Mouse (Mus musculus): ENCODE measurements around the gene Gabbr1. TPM values are rescaled to one million over a fixed set of nuclear protein-coding genes. Genes with fewer than 3 reads are reported as not detected.

Gabbr1 gene
- polyA plus RNA-seq, 1 experiment from 2014 or later = 103 TPM

- H3K36me3 ChIP-seq (ENCODE audit: control insufficient read depth, insufficient read depth, low read length) = peaks cover 80% of the 10 kb centered on the region
- H3K9ac ChIP-seq (replicated peaks; ENCODE audit: low read depth, low read length) = no peak overlapping the region
- H3K4me3 ChIP-seq (ENCODE audit: low read depth, low read length) = no peak overlapping the region
- no peak for ATAC-seq (ENCODE audit: low read depth)
- no peaks in the 10 kb centered on the region for H3K9me3 ChIP-seq (ENCODE audit: control insufficient read depth, low read length)
- H3K4me1 ChIP-seq (ENCODE audit: control insufficient read depth, insufficient read depth, low read length) = no peaks in the 10 kb centered on the region
- H3K4me2 ChIP-seq (ENCODE audit: low read depth, low read length) = no peak overlapping the region
- H3K27ac ChIP-seq (ENCODE audit: low read depth, low read length) = no peak overlapping the region
- WGBS = 87% methylated on average over 11 of the region's 11 CpGs
- H3K27me3 ChIP-seq (ENCODE audit: control insufficient read depth, insufficient read depth, low read length) = no peaks in the 10 kb centered on the region
Measured at GRCm38 (mm10) chr17:37063686-37064495, 18.1 kb downstream of the Gabbr1 start.

GRCm38 (mm10) chr17:37065993-37066392 lies 20.2 kb downstream of the Gabbr1 start:
- Histone ChIP-seq H3K9ac (replicated peaks; ENCODE audit: low read depth, low read length) (no peak overlapping the region), H3K9me3 (ENCODE audit: control insufficient read depth, low read length) (no peaks in the 10 kb centered on the region), H3K27ac (ENCODE audit: low read depth, low read length) (no peak overlapping the region), H3K4me3 (ENCODE audit: low read depth, low read length) (no peak overlapping the region), H3K4me1 (ENCODE audit: control insufficient read depth, insufficient read depth, low read length) (no peaks in the 10 kb centered on the region), H3K27me3 (ENCODE audit: control insufficient read depth, insufficient read depth, low read length) (no peaks in the 10 kb centered on the region), H3K36me3 (ENCODE audit: control insufficient read depth, insufficient read depth, low read length) (peaks cover 84% of the 10 kb centered on the region), H3K4me2 (ENCODE audit: low read depth, low read length) (no peak overlapping the region)
- 93% methylated on average over 2 of the region's 2 CpGs for WGBS
- no peak for ATAC-seq (ENCODE audit: low read depth)

GRCm38 (mm10) chr17:37067861-37068260 lies 22.1 kb downstream of the Gabbr1 start:
- ATAC-seq (ENCODE audit: low read depth) = no peak
- H3K4me1 ChIP-seq (ENCODE audit: control insufficient read depth, insufficient read depth, low read length) = no peaks in the 10 kb centered on the region
- peaks cover 84% of the 10 kb centered on the region for H3K36me3 ChIP-seq (ENCODE audit: control insufficient read depth, insufficient read depth, low read length)
- no peak overlapping the region for H3K4me3 ChIP-seq (ENCODE audit: low read depth, low read length)
- no peak overlapping the region for H3K4me2 ChIP-seq (ENCODE audit: low read depth, low read length)
- H3K27me3 ChIP-seq (ENCODE audit: control insufficient read depth, insufficient read depth, low read length) = no peaks in the 10 kb centered on the region
- H3K27ac ChIP-seq (ENCODE audit: low read depth, low read length) = no peak overlapping the region
- H3K9me3 ChIP-seq (ENCODE audit: control insufficient read depth, low read length) = no peaks in the 10 kb centered on the region
- WGBS = 68% methylated on average over 1 of the region's 1 CpGs
- H3K9ac ChIP-seq (replicated peaks; ENCODE audit: low read depth, low read length) = no peak overlapping the region

GRCm38 (mm10) chr17:37070121-37070520 lies 24.4 kb downstream of the Gabbr1 start:
- Histone ChIP-seq H3K9ac (replicated peaks; ENCODE audit: low read depth, low read length) (no peak overlapping the region), H3K4me1 (ENCODE audit: control insufficient read depth, insufficient read depth, low read length) (no peaks in the 10 kb centered on the region), H3K9me3 (ENCODE audit: control insufficient read depth, low read length) (no peaks in the 10 kb centered on the region), H3K4me2 (ENCODE audit: low read depth, low read length) (no peak overlapping the region), H3K27ac (ENCODE audit: low read depth, low read length) (no peak overlapping the region), H3K4me3 (ENCODE audit: low read depth, low read length) (no peak overlapping the region), H3K36me3 (ENCODE audit: control insufficient read depth, insufficient read depth, low read length) (peaks cover 79% of the 10 kb centered on the region), H3K27me3 (ENCODE audit: control insufficient read depth, insufficient read depth, low read length) (no peaks in the 10 kb centered on the region)
- 95% methylated on average over 8 of the region's 8 CpGs for WGBS
- ATAC-seq (ENCODE audit: low read depth) = no peak

GRCm38 (mm10) chr17:37072080-37072729 lies 26.4 kb downstream of the Gabbr1 start:
- Histone ChIP-seq H3K4me1 (ENCODE audit: control insufficient read depth, insufficient read depth, low read length) (no peaks in the 10 kb centered on the region), H3K27me3 (ENCODE audit: control insufficient read depth, insufficient read depth, low read length) (no peaks in the 10 kb centered on the region), H3K27ac (ENCODE audit: low read depth, low read length) (0 out of 2 replicates have a peak overlapping the region, but pooled peaks have one; percentile 22), H3K9me3 (ENCODE audit: control insufficient read depth, low read length) (no peaks in the 10 kb centered on the region), H3K36me3 (ENCODE audit: control insufficient read depth, insufficient read depth, low read length) (peaks cover 79% of the 10 kb centered on the region), H3K4me2 (ENCODE audit: low read depth, low read length) (no peak overlapping the region), H3K9ac (replicated peaks; ENCODE audit: low read depth, low read length) (no peak overlapping the region), H3K4me3 (ENCODE audit: low read depth, low read length) (no peak overlapping the region)
- WGBS = 59% methylated on average over 12 of the region's 12 CpGs
- peak; percentile 35; the same call in 1 of the 2 replicates for ATAC-seq (ENCODE audit: low read depth)

- H3K4me1 ChIP-seq (ENCODE audit: control insufficient read depth, insufficient read depth, low read length) = no peaks in the 10 kb centered on the region
- H3K4me2 ChIP-seq (ENCODE audit: low read depth, low read length) = no peak overlapping the region
- 0 out of 2 replicates have a peak overlapping the region, but pooled peaks have one; percentile 22 for H3K27ac ChIP-seq (ENCODE audit: low read depth, low read length)
- no peak overlapping the region for H3K4me3 ChIP-seq (ENCODE audit: low read depth, low read length)
- H3K36me3 ChIP-seq (ENCODE audit: control insufficient read depth, insufficient read depth, low read length) = peaks cover 73% of the 10 kb centered on the region
- ATAC-seq (ENCODE audit: low read depth) = no peak
- H3K27me3 ChIP-seq (ENCODE audit: control insufficient read depth, insufficient read depth, low read length) = no peaks in the 10 kb centered on the region
- H3K9me3 ChIP-seq (ENCODE audit: control insufficient read depth, low read length) = no peaks in the 10 kb centered on the region
- 45% methylated on average over 11 of the region's 11 CpGs for WGBS
- H3K9ac ChIP-seq (replicated peaks; ENCODE audit: low read depth, low read length) = no peak overlapping the region
Measured at GRCm38 (mm10) chr17:37072730-37073276, 27.0 kb downstream of the Gabbr1 start.

- no peak overlapping the region for H3K9ac ChIP-seq (replicated peaks; ENCODE audit: low read depth, low read length)
- H3K27ac ChIP-seq (ENCODE audit: low read depth, low read length) = no peak overlapping the region
- no peaks in the 10 kb centered on the region for H3K27me3 ChIP-seq (ENCODE audit: control insufficient read depth, insufficient read depth, low read length)
- H3K4me1 ChIP-seq (ENCODE audit: control insufficient read depth, insufficient read depth, low read length) = peaks cover 8% of the 10 kb centered on the region
- WGBS = 89% methylated on average over 6 of the region's 6 CpGs
- ATAC-seq (ENCODE audit: low read depth) = no peak
- H3K4me3 ChIP-seq (ENCODE audit: low read depth, low read length) = no peak overlapping the region
- H3K36me3 ChIP-seq (ENCODE audit: control insufficient read depth, insufficient read depth, low read length) = peaks cover 52% of the 10 kb centered on the region
- H3K9me3 ChIP-seq (ENCODE audit: control insufficient read depth, low read length) = no peaks in the 10 kb centered on the region
- no peak overlapping the region for H3K4me2 ChIP-seq (ENCODE audit: low read depth, low read length)
Measured at GRCm38 (mm10) chr17:37075181-37075580, 29.4 kb downstream of the Gabbr1 start.

- H3K36me3 ChIP-seq (ENCODE audit: control insufficient read depth, insufficient read depth, low read length) = peaks cover 46% of the 10 kb centered on the region
- WGBS = 85% methylated on average over 2 of the region's 2 CpGs
- H3K9me3 ChIP-seq (ENCODE audit: control insufficient read depth, low read length) = no peaks in the 10 kb centered on the region
- no peak overlapping the region for H3K4me2 ChIP-seq (ENCODE audit: low read depth, low read length)
- H3K4me3 ChIP-seq (ENCODE audit: low read depth, low read length) = no peak overlapping the region
- ATAC-seq (ENCODE audit: low read depth) = no peak
- H3K27ac ChIP-seq (ENCODE audit: low read depth, low read length) = no peak overlapping the region
- no peak overlapping the region for H3K9ac ChIP-seq (replicated peaks; ENCODE audit: low read depth, low read length)
- H3K27me3 ChIP-seq (ENCODE audit: control insufficient read depth, insufficient read depth, low read length) = no peaks in the 10 kb centered on the region
- H3K4me1 ChIP-seq (ENCODE audit: control insufficient read depth, insufficient read depth, low read length) = peaks cover 8% of the 10 kb centered on the region
Measured at GRCm38 (mm10) chr17:37075766-37076165, 30.0 kb downstream of the Gabbr1 start.

GRCm38 (mm10) chr17:37078193-37078592 lies 32.4 kb downstream of the Gabbr1 start:
- Histone ChIP-seq H3K27ac (ENCODE audit: low read depth, low read length) (no peak overlapping the region), H3K4me2 (ENCODE audit: low read depth, low read length) (no peak overlapping the region), H3K4me3 (ENCODE audit: low read depth, low read length) (no peak overlapping the region), H3K36me3 (ENCODE audit: control insufficient read depth, insufficient read depth, low read length) (peaks cover 23% of the 10 kb centered on the region), H3K9me3 (ENCODE audit: control insufficient read depth, low read length) (no peaks in the 10 kb centered on the region), H3K4me1 (ENCODE audit: control insufficient read depth, insufficient read depth, low read length) (peaks cover 8% of the 10 kb centered on the region), H3K27me3 (ENCODE audit: control insufficient read depth, insufficient read depth, low read length) (no peaks in the 10 kb centered on the region), H3K9ac (replicated peaks; ENCODE audit: low read depth, low read length) (no peak overlapping the region)
- no peak for ATAC-seq (ENCODE audit: low read depth)
- WGBS = 27% methylated on average over 1 of the region's 1 CpGs

Data from neural tube, embryonic 14.5 days (tissue).